Mouse (Mus musculus): Measurements from ENCODE around the gene Kif13a. TPM values are rescaled to one million over a fixed set of nuclear protein-coding genes. Genes with fewer than 3 reads are reported as not detected.
A peak's percentile ranks its signal among the peaks of the same experiment; 100 is the strongest.

The Kif13a gene
- 15.5 and 16.1 TPM in 2 replicates for polyA plus RNA-seq (2014; fragmentation: Nextera tagmentation; extraction: Ambion mirVana)

DNA sequence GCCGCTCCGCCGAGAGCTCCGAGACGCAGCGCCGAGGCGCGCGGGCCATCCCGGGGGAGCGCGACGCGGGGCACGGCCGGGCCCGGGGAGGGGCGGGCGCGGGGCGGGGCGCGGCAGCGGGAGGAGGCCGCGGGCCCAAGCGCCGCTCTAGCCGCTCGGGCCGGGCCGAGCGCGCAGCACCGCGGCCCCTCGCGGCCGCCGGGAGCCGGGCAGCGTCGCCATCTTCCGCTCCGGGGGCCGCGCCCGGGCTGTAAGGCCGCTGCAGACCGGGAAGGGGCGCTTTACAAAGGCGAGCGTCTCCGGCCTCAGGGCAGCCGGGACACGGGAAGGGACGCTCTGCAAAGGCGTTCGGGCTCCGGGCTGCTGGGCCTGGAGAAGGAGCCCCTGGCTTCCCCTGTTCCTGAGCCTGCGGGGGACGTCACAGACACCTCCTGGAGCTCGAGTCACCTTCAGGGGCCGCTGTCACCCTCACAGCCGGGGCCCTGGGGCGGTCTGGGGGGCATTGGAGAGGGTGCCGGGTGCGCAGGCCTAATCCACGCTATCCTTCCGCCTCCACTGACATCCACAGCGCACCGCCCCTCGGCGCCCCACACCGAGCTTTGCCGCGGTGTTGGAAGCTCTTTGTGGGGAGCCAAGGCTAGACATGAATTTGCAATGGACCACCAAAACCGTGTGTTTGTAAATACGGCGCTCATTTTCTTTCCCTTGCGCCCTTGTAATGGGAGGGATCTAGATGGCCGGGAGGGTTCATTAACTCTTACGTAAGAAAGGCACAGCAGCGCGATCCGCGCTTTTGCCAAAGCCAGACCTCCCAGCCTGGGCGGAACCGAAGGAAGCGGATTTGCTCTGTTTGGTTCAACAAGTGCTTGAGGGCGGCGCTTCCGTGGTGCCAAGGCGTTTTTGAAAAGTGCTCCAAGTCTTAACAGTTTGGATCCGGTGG is at the start of gene Kif13a:
Gene Kif13a, minus strand, starts transcription at position 149 of the 940 bp plus-strand sequence.
- no peaks in the 10 kb centered on the region; the same call in 1 of the 2 replicates for H3K36me3 ChIP-seq (ENCODE audit: control insufficient read depth, insufficient read depth, low read length)
- H3K4me3 ChIP-seq (ENCODE audit: low read depth, low read length) = peak within 1 kb of the TSS; percentile 60
- under 1% methylated on average over 71 of the region's 96 CpGs for WGBS
- peak within 1 kb of the TSS; percentile 97 for H3K27ac ChIP-seq (ENCODE audit: low read depth, low read length)
- no peaks in the 10 kb centered on the region for H3K9me3 ChIP-seq (ENCODE audit: control insufficient read depth, low read length)
- H3K9ac ChIP-seq (ENCODE audit: low read length) = peak within 1 kb of the TSS; percentile 87
- peak within 1 kb of the TSS; percentile 84 for H3K4me2 ChIP-seq
- ATAC-seq (ENCODE audit: low FRiP score) (peak; percentile 83), DNase-seq (ENCODE audit: low spot score, missing footprints) (peak; percentile 98)
- peaks cover 12% of the 10 kb centered on the region for H3K4me1 ChIP-seq (ENCODE audit: control insufficient read depth, insufficient read depth, low read length)
- H3K27me3 ChIP-seq (ENCODE audit: control insufficient read depth, insufficient read depth, low read length) = no peaks in the 10 kb centered on the region; the same call in 1 of the 2 replicates

DNA sequence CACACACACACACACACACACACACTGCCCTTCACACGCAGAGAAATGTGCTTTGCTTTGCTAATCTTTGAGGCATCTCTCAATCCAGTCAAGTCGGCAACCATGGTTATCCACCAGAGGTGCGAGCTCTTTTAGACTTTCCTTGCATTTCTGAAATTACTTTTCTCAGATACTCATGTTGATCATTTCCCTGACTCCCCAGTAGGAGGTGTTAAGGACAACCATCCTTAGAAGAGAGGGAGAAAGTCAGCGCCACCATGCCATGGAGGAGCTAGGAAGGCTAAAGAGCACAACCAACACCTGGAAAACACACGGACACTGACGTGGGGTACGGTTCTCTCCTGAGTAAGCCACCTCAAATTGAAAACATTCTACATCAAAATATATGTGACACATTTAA is 46.9 kb upstream of the Kif13a start:
- DNase-seq (ENCODE audit: low spot score, missing footprints) (peak; percentile 84), ATAC-seq (ENCODE audit: low FRiP score) (no peak)
- Histone ChIP-seq H3K4me2 (no peak overlapping the region), H3K4me3 (ENCODE audit: low read depth, low read length) (no peak overlapping the region), H3K4me1 (ENCODE audit: control insufficient read depth, insufficient read depth, low read length) (peaks cover 8% of the 10 kb centered on the region; the same call in 1 of the 2 replicates), H3K9me3 (ENCODE audit: control insufficient read depth, low read length) (no peaks in the 10 kb centered on the region), H3K9ac (ENCODE audit: low read length) (no peak overlapping the region), H3K27ac (ENCODE audit: low read depth, low read length) (no peak overlapping the region), H3K36me3 (ENCODE audit: control insufficient read depth, insufficient read depth, low read length) (no peaks in the 10 kb centered on the region), H3K27me3 (ENCODE audit: control insufficient read depth, insufficient read depth, low read length) (no peaks in the 10 kb centered on the region)
- WGBS = 91% methylated on average over 7 of the region's 7 CpGs

DNA sequence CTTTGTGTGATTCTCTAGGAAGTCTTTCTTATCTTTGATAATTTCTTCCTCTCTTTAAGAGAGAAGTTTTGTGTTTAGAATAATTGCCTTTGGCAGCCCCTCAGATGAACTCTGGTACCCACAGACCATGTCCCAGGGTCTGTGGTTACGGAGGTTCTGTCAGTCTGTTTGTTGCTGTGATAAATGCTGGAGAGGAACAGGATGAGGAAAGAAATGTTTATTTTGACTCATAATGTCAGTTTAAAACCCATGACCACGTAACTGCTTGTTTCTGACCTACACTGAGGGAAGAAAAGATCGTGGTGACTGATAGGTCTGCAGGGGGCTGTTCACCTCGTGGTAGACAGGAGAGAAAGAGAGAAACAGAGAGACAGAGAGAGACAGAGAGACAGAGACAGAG is 46.3 kb upstream of the Kif13a start:
- Histone ChIP-seq H3K9me3 (ENCODE audit: control insufficient read depth, low read length) (no peaks in the 10 kb centered on the region), H3K27ac (ENCODE audit: low read depth, low read length) (peak overlapping the region; percentile 84), H3K4me1 (ENCODE audit: control insufficient read depth, insufficient read depth, low read length) (peaks cover 8% of the 10 kb centered on the region; the same call in 1 of the 2 replicates), H3K36me3 (ENCODE audit: control insufficient read depth, insufficient read depth, low read length) (no peaks in the 10 kb centered on the region), H3K9ac (ENCODE audit: low read length) (no peak overlapping the region; the same call in 1 of the 2 replicates), H3K27me3 (ENCODE audit: control insufficient read depth, insufficient read depth, low read length) (no peaks in the 10 kb centered on the region), H3K4me3 (ENCODE audit: low read depth, low read length) (no peak overlapping the region), H3K4me2 (peak overlapping the region; percentile 42)
- DNase-seq (ENCODE audit: low spot score, missing footprints) (peak; percentile 88), ATAC-seq (ENCODE audit: low FRiP score) (no peak)
- WGBS = 52% methylated on average over 4 of the region's 4 CpGs

DNA sequence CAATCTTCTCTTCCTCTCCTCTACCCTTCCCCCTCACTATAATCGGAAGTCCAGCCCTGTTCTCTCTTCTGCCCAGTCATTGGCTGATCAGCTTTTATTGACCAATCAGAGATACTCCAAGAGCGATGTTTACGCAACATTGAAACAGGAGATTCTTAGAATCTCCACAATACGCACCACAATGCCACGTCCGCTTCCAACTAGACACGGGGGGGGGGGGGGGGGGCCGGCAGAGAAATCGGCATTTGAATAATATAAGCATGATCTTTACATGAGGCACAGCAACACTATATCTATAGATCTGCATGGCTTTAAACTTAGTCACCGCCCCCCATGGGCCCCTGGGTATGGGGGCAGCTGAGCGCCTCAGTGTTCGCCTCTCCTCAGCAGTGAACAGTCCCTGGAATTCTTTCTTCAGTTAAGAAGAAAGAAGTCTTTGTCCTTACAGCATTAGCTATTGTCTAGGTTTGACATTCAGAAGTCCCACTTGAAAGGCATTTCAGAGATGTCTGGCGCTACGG is 45.4 kb upstream of the Kif13a start:
- DNase-seq (ENCODE audit: low spot score, missing footprints) (peak; percentile 94), ATAC-seq (ENCODE audit: low FRiP score) (peak; percentile 97)
- Histone ChIP-seq H3K4me1 (ENCODE audit: control insufficient read depth, insufficient read depth, low read length) (peaks cover 8% of the 10 kb centered on the region; the same call in 1 of the 2 replicates), H3K36me3 (ENCODE audit: control insufficient read depth, insufficient read depth, low read length) (no peaks in the 10 kb centered on the region), H3K27me3 (ENCODE audit: control insufficient read depth, insufficient read depth, low read length) (no peaks in the 10 kb centered on the region), H3K4me2 (peak overlapping the region; percentile 42), H3K27ac (ENCODE audit: low read depth, low read length) (peak overlapping the region; percentile 84), H3K9ac (ENCODE audit: low read length) (peak overlapping the region; percentile 61), H3K9me3 (ENCODE audit: control insufficient read depth, low read length) (no peaks in the 10 kb centered on the region), H3K4me3 (ENCODE audit: low read depth, low read length) (peak overlapping the region; percentile 23)
- 14% methylated on average over 13 of the region's 14 CpGs for WGBS

DNA sequence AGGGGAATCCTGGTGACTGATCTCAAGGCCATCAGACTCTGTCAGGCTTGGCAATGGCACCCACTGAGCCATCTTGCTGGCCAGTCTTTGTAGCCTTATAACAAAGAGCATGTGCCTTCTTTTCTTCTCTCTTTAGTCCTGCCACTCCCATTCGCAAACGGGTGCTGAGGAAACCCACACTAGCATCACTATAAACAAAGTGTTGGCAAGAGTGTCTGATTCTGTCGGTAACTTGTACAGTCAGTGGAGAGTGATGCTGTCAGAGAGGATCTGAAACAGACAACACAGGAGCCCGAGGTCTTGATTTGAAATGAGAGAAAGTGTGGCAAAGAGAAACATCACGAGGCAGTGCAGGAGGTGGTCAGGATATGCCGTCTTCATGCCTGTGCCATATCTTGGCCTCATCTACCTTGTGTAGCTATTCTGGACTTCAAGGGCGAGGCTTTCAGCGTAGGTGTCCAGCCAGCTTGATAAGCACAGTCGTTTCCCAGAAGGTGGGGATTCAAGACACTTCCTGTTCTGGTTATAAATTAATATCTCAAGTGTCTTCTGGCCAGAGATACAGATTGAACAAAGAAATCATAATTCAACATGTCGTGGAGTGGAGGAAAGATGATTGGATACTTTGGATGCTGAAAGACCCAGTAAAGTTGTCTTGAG is 40.7 kb upstream of the Kif13a start:
- H3K36me3 ChIP-seq (ENCODE audit: control insufficient read depth, insufficient read depth, low read length) = no peaks in the 10 kb centered on the region
- no peak overlapping the region for H3K9ac ChIP-seq (ENCODE audit: low read length)
- ATAC-seq (ENCODE audit: low FRiP score) = no peak
- no peak for DNase-seq (ENCODE audit: low spot score, missing footprints)
- H3K9me3 ChIP-seq (ENCODE audit: control insufficient read depth, low read length) = no peaks in the 10 kb centered on the region
- H3K4me1 ChIP-seq (ENCODE audit: control insufficient read depth, insufficient read depth, low read length) = peaks cover under 1% of the 10 kb centered on the region; the same call in 1 of the 2 replicates
- no peaks in the 10 kb centered on the region for H3K27me3 ChIP-seq (ENCODE audit: control insufficient read depth, insufficient read depth, low read length)
- no peak overlapping the region for H3K27ac ChIP-seq (ENCODE audit: low read depth, low read length)
- 89% methylated on average over 10 of the region's 10 CpGs for WGBS
- no peak overlapping the region for H3K4me3 ChIP-seq (ENCODE audit: low read depth, low read length)
- no peak overlapping the region for H3K4me2 ChIP-seq

DNA sequence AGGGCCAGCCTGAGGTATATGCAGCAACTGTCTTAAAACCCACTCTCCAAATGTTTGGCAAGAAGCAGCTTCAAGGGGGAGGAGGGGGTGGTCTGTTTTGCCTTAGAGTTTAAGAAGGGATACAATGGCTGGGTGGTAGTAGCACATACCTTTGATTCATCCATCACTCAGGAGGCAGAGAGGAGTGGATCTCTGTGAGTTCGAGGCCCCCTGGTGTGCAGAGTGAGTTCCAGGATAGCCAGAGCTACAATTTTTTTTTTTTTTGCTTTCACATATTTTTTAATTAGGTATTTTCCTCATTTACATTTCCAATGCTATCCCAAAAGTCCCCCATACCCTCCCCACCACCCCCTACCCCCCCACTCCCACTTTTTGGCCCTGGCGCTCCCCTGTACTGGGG is 39.0 kb upstream of the Kif13a start:
- no peak overlapping the region for H3K4me3 ChIP-seq (ENCODE audit: low read depth, low read length)
- H3K36me3 ChIP-seq (ENCODE audit: control insufficient read depth, insufficient read depth, low read length) = no peaks in the 10 kb centered on the region
- ATAC-seq (ENCODE audit: low FRiP score) (no peak), DNase-seq (ENCODE audit: low spot score, missing footprints) (no peak)
- no peak overlapping the region for H3K9ac ChIP-seq (ENCODE audit: low read length)
- no peak overlapping the region for H3K27ac ChIP-seq (ENCODE audit: low read depth, low read length)
- H3K4me1 ChIP-seq (ENCODE audit: control insufficient read depth, insufficient read depth, low read length) = no peaks in the 10 kb centered on the region
- no peak overlapping the region for H3K4me2 ChIP-seq
- H3K27me3 ChIP-seq (ENCODE audit: control insufficient read depth, insufficient read depth, low read length) = no peaks in the 10 kb centered on the region
- 94% methylated on average over 2 of the region's 2 CpGs for WGBS
- H3K9me3 ChIP-seq (ENCODE audit: control insufficient read depth, low read length) = no peaks in the 10 kb centered on the region

DNA sequence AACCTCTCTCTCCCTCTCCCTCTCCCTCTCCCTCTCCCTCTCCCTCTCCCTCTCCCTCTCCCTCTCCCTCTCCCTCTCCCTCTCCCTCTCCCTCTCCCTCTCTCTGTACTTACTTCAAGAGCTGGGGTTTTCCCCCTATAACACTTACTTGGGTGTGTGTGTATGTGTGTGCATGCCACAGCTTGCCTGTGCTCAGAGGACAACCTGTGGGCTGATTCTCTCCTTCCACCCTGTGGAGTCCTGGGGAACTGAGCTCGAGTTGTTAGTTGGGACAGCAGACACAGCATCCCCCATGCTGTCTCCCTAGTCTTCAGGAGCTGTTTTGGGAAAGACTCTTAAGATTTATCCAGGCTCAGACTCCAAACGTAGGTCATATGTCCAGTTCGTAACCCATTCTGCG is 37.6 kb upstream of the Kif13a start:
- ATAC-seq (ENCODE audit: low FRiP score) (no peak), DNase-seq (ENCODE audit: low spot score, missing footprints) (no peak)
- H3K27ac ChIP-seq (ENCODE audit: low read depth, low read length) = no peak overlapping the region
- no peaks in the 10 kb centered on the region for H3K4me1 ChIP-seq (ENCODE audit: control insufficient read depth, insufficient read depth, low read length)
- H3K4me3 ChIP-seq (ENCODE audit: low read depth, low read length) = no peak overlapping the region
- H3K9me3 ChIP-seq (ENCODE audit: control insufficient read depth, low read length) = no peaks in the 10 kb centered on the region
- H3K27me3 ChIP-seq (ENCODE audit: control insufficient read depth, insufficient read depth, low read length) = no peaks in the 10 kb centered on the region
- no peaks in the 10 kb centered on the region for H3K36me3 ChIP-seq (ENCODE audit: control insufficient read depth, insufficient read depth, low read length)
- WGBS = 75% methylated on average over 4 of the region's 4 CpGs
- H3K4me2 ChIP-seq = no peak overlapping the region
- H3K9ac ChIP-seq (ENCODE audit: low read length) = no peak overlapping the region

DNA sequence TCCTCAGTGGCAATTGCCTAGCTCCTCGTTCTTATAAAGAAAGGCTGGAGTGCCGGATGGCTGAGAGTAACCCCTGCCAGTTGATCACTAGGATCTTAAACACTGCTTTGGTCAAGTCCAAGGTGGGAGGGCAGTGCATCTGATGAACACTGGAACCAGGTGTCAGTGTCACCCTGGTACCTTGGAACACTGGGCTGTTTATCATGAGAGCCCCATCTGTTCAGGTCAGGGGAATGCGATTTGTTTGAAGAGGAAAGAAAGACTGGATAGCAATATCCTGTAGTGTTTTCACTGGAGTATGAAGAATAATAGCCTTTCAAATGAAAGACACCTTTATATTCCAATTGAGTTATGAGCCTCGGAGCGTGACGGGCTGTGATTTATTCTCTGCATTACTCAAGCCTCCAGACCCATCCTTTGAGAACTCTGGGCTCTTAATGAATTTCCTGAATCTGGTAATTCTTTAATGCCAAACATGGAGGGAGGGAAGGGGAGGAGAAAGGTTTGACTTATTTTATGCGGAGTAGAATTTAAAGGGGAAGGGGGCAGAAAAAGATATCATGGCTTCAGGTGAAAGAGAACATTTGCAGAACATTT is 31.3 kb upstream of the Kif13a start:
- H3K4me1 ChIP-seq (ENCODE audit: control insufficient read depth, insufficient read depth, low read length) = no peaks in the 10 kb centered on the region
- no peak for ATAC-seq (ENCODE audit: low FRiP score)
- no peak overlapping the region for H3K9ac ChIP-seq (ENCODE audit: low read length)
- H3K4me2 ChIP-seq = no peak overlapping the region
- H3K27me3 ChIP-seq (ENCODE audit: control insufficient read depth, insufficient read depth, low read length) = no peaks in the 10 kb centered on the region
- no peak overlapping the region for H3K4me3 ChIP-seq (ENCODE audit: low read depth, low read length)
- no peaks in the 10 kb centered on the region for H3K36me3 ChIP-seq (ENCODE audit: control insufficient read depth, insufficient read depth, low read length)
- no peaks in the 10 kb centered on the region for H3K9me3 ChIP-seq (ENCODE audit: control insufficient read depth, low read length)
- no peak for DNase-seq (ENCODE audit: low spot score, missing footprints)
- H3K27ac ChIP-seq (ENCODE audit: low read depth, low read length) = no peak overlapping the region
- WGBS = 80% methylated on average over 7 of the region's 7 CpGs

Measured in midbrain, embryonic 11.5 days (tissue).